Mouse (Mus musculus) midbrain, embryonic 11.5 days (tissue): ENCODE results near the gene Alg9. TPM values are rescaled to one million over a fixed set of nuclear protein-coding genes. Genes with fewer than 3 reads are reported as not detected.
"Not testable (repeated sequence)": the region's sequence is repeated elsewhere in the genome, so short reads cannot be mapped to it uniquely, and the experiment has no call there.

ENCODE experiments used
- ATAC-seq: fragments of 200-750 bp; cut with Nextera tagmentation; 2 replicates; pipeline ENCODE4 v1.8.0; 2017; ENCODE audit warnings: moderate TSS enrichment, moderate library complexity; ENCODE audit not compliant: low FRiP score
- DNase-seq: peaks from one replicate; pipeline ENCODE4 v3.0.0; 2015; ENCODE audit warnings: low spot score; ENCODE audit errors: missing footprints
- H3K27ac ChIP-seq: fragments of 300-500 bp; sonication (generic); 2 replicates; pipeline ENCODE4 v1.5.1; 2014; ENCODE audit warnings: low read depth, low read length
- H3K27me3 ChIP-seq: fragments of 300-500 bp; sonication (generic); 2 replicates; pipeline ENCODE4 v1.6.1; 2014; ENCODE audit warnings: mild to moderate bottlenecking, low read length, moderate library complexity, mixed read lengths; ENCODE audit not compliant: control insufficient read depth, insufficient read depth
- H3K36me3 ChIP-seq: fragments of 300-500 bp; sonication (generic); 2 replicates; pipeline ENCODE4 v1.6.1; 2014; ENCODE audit warnings: mild to moderate bottlenecking, low read length, moderate library complexity, mixed read lengths; ENCODE audit not compliant: control insufficient read depth, insufficient read depth
- H3K4me1 ChIP-seq: fragments of 300-500 bp; sonication (generic); 2 replicates; pipeline ENCODE4 v1.6.1; 2014; ENCODE audit warnings: low read length; ENCODE audit not compliant: control insufficient read depth, insufficient read depth
- H3K4me2 ChIP-seq: fragments of 300-500 bp; sonication (generic); 2 replicates; pipeline ENCODE4 v1.6.1; 2014; ENCODE audit warnings: mild to moderate bottlenecking, moderate library complexity
- H3K4me3 ChIP-seq: fragments of 300-500 bp; sonication (generic); 2 replicates; pipeline ENCODE4 v1.5.1; 2014; ENCODE audit warnings: low read depth, low read length
- H3K9ac ChIP-seq: fragments of 300-500 bp; sonication (generic); 2 replicates; pipeline ENCODE4 v1.6.1; 2014; ENCODE audit warnings: low read length
- H3K9me3 ChIP-seq: fragments of 300-500 bp; sonication (generic); 2 replicates; pipeline ENCODE4 v1.6.1; 2016; ENCODE audit warnings: low read length; ENCODE audit not compliant: control insufficient read depth
- WGBS: fragments of 180-500 bp; shearing (Covaris S2); extraction: QIAGEN DNeasy Blood & Tissue Kit; methylation state at CpG from one replicate; pipeline ENCODE4 v1.1.7; 2014; 5-methylcytosine and 5-hydroxymethylcytosine counted together
- polyA plus RNA-seq: library from polyadenylated mRNA; unstranded; fragments of >200 nt; fragmentation: Nextera tagmentation; extraction: Ambion mirVana; gene quantifications from 2 replicates; pipeline ENCODE4 v1.2.1, GENCODE M21; 2014

Gene Alg9
- polyA plus RNA-seq, 1 experiment from 2014 or later = 34.4 TPM

GRCm38 (mm10) chr9:50819716-50820115 lies 44.9 kb downstream of the Alg9 start:
- no peak overlapping the region for H3K4me2 ChIP-seq
- ATAC-seq (no peak), DNase-seq (no peak)
- no peaks in the 10 kb centered on the region for H3K27me3 ChIP-seq
- H3K9ac ChIP-seq = no peak overlapping the region
- H3K9me3 ChIP-seq = no peaks in the 10 kb centered on the region
- H3K27ac ChIP-seq = no peak overlapping the region
- H3K4me1 ChIP-seq = no peaks in the 10 kb centered on the region
- H3K36me3 ChIP-seq = no peaks in the 10 kb centered on the region; the same call in 1 of the 2 replicates
- no peak overlapping the region for H3K4me3 ChIP-seq
- WGBS = 93% methylated on average over 6 of the region's 6 CpGs

- DNase-seq = no peak
- Histone ChIP-seq H3K4me2 (no peak overlapping the region), H3K36me3 (no peaks in the 10 kb centered on the region; the same call in 1 of the 2 replicates), H3K9me3 (no peaks in the 10 kb centered on the region), H3K27me3 (no peaks in the 10 kb centered on the region), H3K4me1 (no peaks in the 10 kb centered on the region), H3K9ac (no peak overlapping the region), H3K4me3 (no peak overlapping the region), H3K27ac (no peak overlapping the region)
- no peak for ATAC-seq
- WGBS = 91% methylated on average over 5 of the region's 6 CpGs
Measured at GRCm38 (mm10) chr9:50821651-50822050, 46.8 kb downstream of the Alg9 start.

DNA sequence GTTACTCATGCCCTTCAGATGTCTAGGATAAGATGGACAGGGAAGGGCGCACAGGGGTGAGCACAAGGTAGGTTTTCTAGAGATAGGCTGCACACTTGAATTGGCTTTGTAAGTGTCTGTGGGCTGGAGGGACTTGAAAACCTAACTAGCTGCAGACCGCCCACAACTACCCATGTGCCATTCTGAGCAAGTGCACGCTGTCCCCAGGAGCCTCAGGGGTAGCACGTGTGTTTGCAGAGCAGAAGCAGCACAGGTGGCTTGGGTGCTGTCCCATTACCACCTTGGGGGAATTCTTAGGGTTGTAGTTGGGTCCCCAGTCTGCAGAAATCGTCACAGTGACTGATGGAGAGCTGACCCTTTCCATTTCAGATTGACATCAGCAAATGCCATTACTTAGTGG lies 47.4 kb downstream of the Alg9 start:
- ATAC-seq (no peak), DNase-seq (no peak)
- no peaks in the 10 kb centered on the region for H3K4me1 ChIP-seq
- no peak overlapping the region for H3K27ac ChIP-seq
- no peaks in the 10 kb centered on the region; the same call in 1 of the 2 replicates for H3K36me3 ChIP-seq
- no peaks in the 10 kb centered on the region for H3K9me3 ChIP-seq
- no peak overlapping the region for H3K9ac ChIP-seq
- no peaks in the 10 kb centered on the region for H3K27me3 ChIP-seq
- no peak overlapping the region for H3K4me2 ChIP-seq
- H3K4me3 ChIP-seq = no peak overlapping the region
- WGBS = 96% methylated on average over 5 of the region's 5 CpGs

GRCm38 (mm10) chr9:50823779-50824453 lies 49.1 kb downstream of the Alg9 start:
- no peak overlapping the region for H3K4me3 ChIP-seq
- ATAC-seq (no peak), DNase-seq (no peak)
- no peaks in the 10 kb centered on the region for H3K27me3 ChIP-seq
- 89% methylated on average over 11 of the region's 11 CpGs for WGBS
- no peaks in the 10 kb centered on the region for H3K9me3 ChIP-seq
- H3K36me3 ChIP-seq = no peaks in the 10 kb centered on the region; the same call in 1 of the 2 replicates
- H3K9ac ChIP-seq = no peak overlapping the region
- H3K4me1 ChIP-seq = no peaks in the 10 kb centered on the region
- H3K27ac ChIP-seq = no peak overlapping the region
- H3K4me2 ChIP-seq = no peak overlapping the region

- H3K27ac ChIP-seq = no peak overlapping the region
- no peak for DNase-seq
- no peak for ATAC-seq
- no peaks in the 10 kb centered on the region for H3K4me1 ChIP-seq
- H3K27me3 ChIP-seq = no peaks in the 10 kb centered on the region
- H3K9me3 ChIP-seq = no peaks in the 10 kb centered on the region
- H3K9ac ChIP-seq = no peak overlapping the region
- H3K4me3 ChIP-seq = no peak overlapping the region
- H3K36me3 ChIP-seq = no peaks in the 10 kb centered on the region
- H3K4me2 ChIP-seq = no peak overlapping the region
- 94% methylated on average over 5 of the region's 5 CpGs for WGBS
Measured at GRCm38 (mm10) chr9:50831514-50831913, 56.7 kb downstream of the Alg9 start.

- DNase-seq = no peak
- H3K4me2 ChIP-seq = no peak overlapping the region
- H3K36me3 ChIP-seq = no peaks in the 10 kb centered on the region
- no peaks in the 10 kb centered on the region for H3K27me3 ChIP-seq
- no peaks in the 10 kb centered on the region for H3K9me3 ChIP-seq
- no peak for ATAC-seq
- H3K4me3 ChIP-seq = no peak overlapping the region
- no peak overlapping the region for H3K27ac ChIP-seq
- no peaks in the 10 kb centered on the region for H3K4me1 ChIP-seq
- no peak overlapping the region for H3K9ac ChIP-seq
- WGBS = 98% methylated on average over 4 of the region's 4 CpGs
Measured at GRCm38 (mm10) chr9:50832162-50832561, 57.3 kb downstream of the Alg9 start.

DNA sequence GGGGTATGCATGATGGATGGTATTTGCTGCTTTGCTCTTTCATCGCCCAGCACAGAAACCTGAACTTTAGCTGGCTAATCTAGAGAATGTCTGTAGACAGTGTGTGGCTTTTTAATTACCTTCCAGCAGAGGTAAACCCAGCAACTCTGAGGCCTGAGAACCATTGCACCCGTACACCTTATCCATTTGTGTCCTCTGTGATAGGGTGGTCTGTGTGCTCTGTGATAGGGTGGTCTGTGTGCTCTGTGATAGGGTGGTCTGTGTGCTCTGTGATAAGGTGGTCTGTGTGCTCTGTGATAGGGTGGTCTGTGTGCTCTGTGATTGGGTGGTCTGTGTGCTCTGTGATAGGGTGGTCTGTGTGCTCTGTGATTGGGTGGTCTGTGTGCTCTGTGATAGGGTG lies 57.8 kb downstream of the Alg9 start:
- WGBS = 90% methylated on average over 2 of the region's 2 CpGs
- not testable (repeated sequence) for H3K27me3 ChIP-seq, H3K27ac ChIP-seq, ATAC-seq, H3K36me3 ChIP-seq, H3K4me2 ChIP-seq, H3K9me3 ChIP-seq, H3K4me1 ChIP-seq, H3K9ac ChIP-seq, H3K4me3 ChIP-seq, DNase-seq

DNA sequence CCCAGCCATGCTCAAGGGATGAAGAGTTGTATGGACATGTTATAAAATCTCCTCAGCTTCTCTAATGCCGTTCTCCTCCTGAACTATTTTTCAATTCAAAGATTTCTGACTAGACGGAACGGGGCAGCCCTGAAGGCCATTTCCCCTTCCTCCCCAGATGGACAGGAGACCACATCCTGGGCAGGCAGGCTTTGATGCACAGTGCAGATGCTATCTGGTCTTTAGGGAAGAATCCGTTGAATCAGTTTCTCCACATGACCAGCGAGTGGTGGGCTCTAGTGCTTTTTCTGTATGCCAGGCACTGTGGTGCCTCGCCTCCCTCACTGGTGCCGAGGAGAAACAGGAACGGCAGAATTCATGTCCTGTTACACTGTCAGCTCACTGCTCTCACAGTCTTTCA lies 59.0 kb downstream of the Alg9 start:
- no peak overlapping the region for H3K9ac ChIP-seq
- no peaks in the 10 kb centered on the region for H3K4me1 ChIP-seq
- 89% methylated on average over 8 of the region's 8 CpGs for WGBS
- DNase-seq (no peak), ATAC-seq (no peak)
- H3K36me3 ChIP-seq = no peaks in the 10 kb centered on the region
- H3K9me3 ChIP-seq = no peaks in the 10 kb centered on the region
- no peak overlapping the region for H3K4me2 ChIP-seq
- no peak overlapping the region for H3K27ac ChIP-seq
- no peak overlapping the region for H3K4me3 ChIP-seq
- H3K27me3 ChIP-seq = no peaks in the 10 kb centered on the region

- Histone ChIP-seq H3K4me2 (no peak overlapping the region), H3K4me1 (no peaks in the 10 kb centered on the region), H3K27ac (no peak overlapping the region), H3K36me3 (no peaks in the 10 kb centered on the region), H3K9ac (no peak overlapping the region), H3K4me3 (no peak overlapping the region), H3K9me3 (no peaks in the 10 kb centered on the region), H3K27me3 (no peaks in the 10 kb centered on the region)
- WGBS = 89% methylated on average over 10 of the region's 10 CpGs
- ATAC-seq (no peak), DNase-seq (no peak)
Measured at GRCm38 (mm10) chr9:50835068-50835705, 60.4 kb downstream of the Alg9 start.
